Mouse (Mus musculus) kidney, adult 2 months (tissue): Measurements from ENCODE around the gene Gm14085. TPM values are rescaled to one million over a fixed set of nuclear protein-coding genes. Genes with fewer than 3 reads are reported as not detected.
"Not testable (repeated sequence)": the region's sequence is repeated elsewhere in the genome, so short reads cannot be mapped to it uniquely, and the experiment has no call there.

Experiments
- DNase-seq: peaks from one replicate; pipeline ENCODE4 v3.0.0; 2021
- H3K27ac ChIP-seq: fragments of 200-500 bp; 2 replicates; pipeline ENCODE4 v1.5.1; 2012; ENCODE audit warnings: low read depth, low read length, control low read depth, inconsistent platforms; ENCODE audit not compliant: insufficient read depth
- H3K27me3 ChIP-seq: fragments of 200-500 bp; replicated peaks from 2 replicates; pipeline ENCODE4 v1.6.1; 2012; ENCODE audit warnings: mild to moderate bottlenecking, moderate library complexity, low read length, inconsistent platforms; ENCODE audit not compliant: control insufficient read depth, insufficient read depth
- H3K36me3 ChIP-seq: fragments of 200-500 bp; 2 replicates; pipeline ENCODE4 v1.6.1; 2012; ENCODE audit warnings: mild to moderate bottlenecking, moderate library complexity, low read length, inconsistent platforms; ENCODE audit not compliant: control insufficient read depth, insufficient read depth
- H3K4me1 ChIP-seq: fragments of 200-500 bp; 2 replicates; pipeline ENCODE4 v1.6.1; 2011; ENCODE audit warnings: low read length; ENCODE audit not compliant: control insufficient read depth, insufficient read depth
- H3K4me3 ChIP-seq: fragments of 200-500 bp; 2 replicates; pipeline ENCODE4 v1.5.1; 2011; ENCODE audit warnings: mild to moderate bottlenecking, low read depth, low read length, control low read depth; ENCODE audit not compliant: insufficient read depth
- CTCF ChIP-seq: fragments of 200-500 bp; conservative IDR thresholded peaks from 2 replicates; pipeline ENCODE4 v1.5.1; 2011; ENCODE audit warnings: low read depth, mild to moderate bottlenecking, control low read depth, low read length, moderate library complexity, mixed read lengths; ENCODE audit not compliant: insufficient read depth, insufficient read length
- POLR2A ChIP-seq: fragments of 200-500 bp; IDR thresholded peaks from one replicate; pipeline ENCODE4 v1.6.1; 2011; ENCODE audit warnings: low read depth, low read length, control low read depth
- WGBS: fragments of 180-500 bp; shearing (Covaris S2); methylation state at CpG from one replicate; pipeline ENCODE4 v1.1.7; 2018; 5-methylcytosine and 5-hydroxymethylcytosine counted together
- polyA plus RNA-seq: library from polyadenylated mRNA; depleted of rRNA; stranded (reverse); fragments of >200 nt; gene quantifications from 2 replicates; pipeline ENCODE4 v1.2.3, GENCODE M21; 2012; rRNA removed

The Gm14085 gene
- polyA plus RNA-seq: 0.07 and 0.20 TPM in 2 replicates

GRCm38 (mm10) chr2:122484641-122485040, at the start of gene Gm14085:
TSS of gene Gm14085 (plus strand) at chr2:122484941.
- Histone ChIP-seq H3K27me3 (no peaks in the 10 kb centered on the region), H3K27ac (no peak within 1 kb of the TSS), H3K36me3 (no peaks in the 10 kb centered on the region), H3K4me3 (no peak within 1 kb of the TSS), H3K4me1 (no peaks in the 10 kb centered on the region)
- TF ChIP-seq POLR2A (no peak), CTCF (no peak)
- no peak for DNase-seq
- 88% methylated on average over 1 of the region's 1 CpGs for WGBS

GRCm38 (mm10) chr2:122438706-122439482, 45.8 kb upstream of the Gm14085 start:
- not testable (repeated sequence) for H3K27me3 ChIP-seq, H3K4me3 ChIP-seq, H3K27ac ChIP-seq, H3K4me1 ChIP-seq, DNase-seq, H3K36me3 ChIP-seq
- 75% methylated on average over 5 of the region's 5 CpGs for WGBS

- H3K4me1 ChIP-seq, H3K4me3 ChIP-seq, DNase-seq, H3K27me3 ChIP-seq, H3K36me3 ChIP-seq, H3K27ac ChIP-seq: not testable (repeated sequence)
- 36% methylated on average over 3 of the region's 3 CpGs for WGBS
Measured at GRCm38 (mm10) chr2:122440521-122440920, 44.2 kb upstream of the Gm14085 start.

GRCm38 (mm10) chr2:122441000-122441933, 43.5 kb upstream of the Gm14085 start:
- Histone ChIP-seq H3K27me3 (no peaks in the 10 kb centered on the region), H3K27ac (no peak overlapping the region), H3K4me1 (no peaks in the 10 kb centered on the region), H3K36me3 (no peaks in the 10 kb centered on the region), H3K4me3 (no peak overlapping the region)
- 81% methylated on average over 7 of the region's 7 CpGs for WGBS
- no peak for DNase-seq
- TF ChIP-seq POLR2A (no peak), CTCF (no peak)

- TF ChIP-seq CTCF (no peak), POLR2A (no peak)
- DNase-seq: no peak
- Histone ChIP-seq H3K27me3 (no peaks in the 10 kb centered on the region), H3K4me1 (no peaks in the 10 kb centered on the region), H3K27ac (no peak overlapping the region), H3K4me3 (no peak overlapping the region), H3K36me3 (no peaks in the 10 kb centered on the region)
- 80% methylated on average over 4 of the region's 4 CpGs for WGBS
Measured at GRCm38 (mm10) chr2:122450351-122450750, 34.4 kb upstream of the Gm14085 start.

GRCm38 (mm10) chr2:122452426-122452825, 32.3 kb upstream of the Gm14085 start:
- H3K36me3 ChIP-seq: no peaks in the 10 kb centered on the region
- WGBS: 55% methylated on average over 2 of the region's 2 CpGs
- TF ChIP-seq POLR2A (no peak), CTCF (no peak)
- no peak for DNase-seq
- H3K27me3 ChIP-seq: no peaks in the 10 kb centered on the region
- H3K27ac ChIP-seq: no peak overlapping the region
- no peak overlapping the region for H3K4me3 ChIP-seq
- no peaks in the 10 kb centered on the region for H3K4me1 ChIP-seq

- no peak overlapping the region for H3K27ac ChIP-seq
- TF ChIP-seq POLR2A: no peak
- TF ChIP-seq CTCF: no peak
- no peaks in the 10 kb centered on the region for H3K27me3 ChIP-seq
- peak overlapping the region; percentile 53; the same call in 1 of the 2 replicates for H3K4me3 ChIP-seq
- DNase-seq: no peak
- WGBS: 57% methylated on average over 11 of the region's 11 CpGs
- H3K36me3 ChIP-seq: no peaks in the 10 kb centered on the region
- H3K4me1 ChIP-seq: no peaks in the 10 kb centered on the region; the same call in 1 of the 2 replicates
Measured at GRCm38 (mm10) chr2:122466901-122467300, 17.8 kb upstream of the Gm14085 start.
